Mouse (Mus musculus) stomach, embryonic 14.5 days (tissue): ENCODE results near the gene Sox3. TPM values are rescaled to one million over a fixed set of nuclear protein-coding genes. Genes with fewer than 3 reads are reported as not detected.

Source experiments
- ATAC-seq: fragments of 200-750 bp; cut with Nextera tagmentation; 2 replicates; pipeline ENCODE4 v1.8.0; 2017; ENCODE audit warnings: low read depth, moderate TSS enrichment; ENCODE audit not compliant: insufficient number of reproducible peaks, insufficient read depth, low FRiP score
- H3K27ac ChIP-seq: fragments of 300-500 bp; sonication (generic); 2 replicates; pipeline ENCODE4 v1.5.1; 2014; ENCODE audit warnings: mild to moderate bottlenecking, low read length, moderate library complexity, mixed read lengths
- H3K27me3 ChIP-seq: fragments of 300-500 bp; sonication (generic); 2 replicates; pipeline ENCODE4 v1.6.1; 2014; ENCODE audit warnings: low read length, control low read depth, mixed read lengths; ENCODE audit not compliant: control insufficient read depth, insufficient read depth
- H3K36me3 ChIP-seq: fragments of 300-500 bp; sonication (generic); 2 replicates; pipeline ENCODE4 v1.6.1; 2014; ENCODE audit warnings: mild to moderate bottlenecking, control low read depth, low read length, moderate library complexity, mixed read lengths; ENCODE audit not compliant: control insufficient read depth, insufficient read depth
- H3K4me1 ChIP-seq: fragments of 300-500 bp; sonication (generic); 2 replicates; pipeline ENCODE4 v1.6.1; 2014; ENCODE audit warnings: low read length, control low read depth, mixed read lengths; ENCODE audit not compliant: control insufficient read depth, insufficient read depth
- H3K4me2 ChIP-seq: fragments of 300-500 bp; sonication (generic); replicated peaks from 2 replicates; pipeline ENCODE4 v1.6.1; 2014; ENCODE audit warnings: low read depth, low read length, control low read depth
- H3K4me3 ChIP-seq: fragments of 300-500 bp; sonication (generic); 2 replicates; pipeline ENCODE4 v1.5.1; 2014; ENCODE audit warnings: low read depth, low read length, control low read depth
- H3K9ac ChIP-seq: fragments of 300-500 bp; sonication (generic); replicated peaks from 2 replicates; pipeline ENCODE4 v1.6.1; 2014; ENCODE audit warnings: low read depth, mild to moderate bottlenecking, control low read depth, low read length, moderate library complexity, mixed read lengths
- H3K9me3 ChIP-seq: fragments of 300-500 bp; sonication (generic); 2 replicates; pipeline ENCODE4 v1.6.1; 2016; ENCODE audit warnings: low read depth, low read length, control low read depth; ENCODE audit not compliant: control insufficient read depth
- WGBS: fragments of 180-500 bp; shearing (Covaris S2); extraction: QIAGEN DNeasy Blood & Tissue Kit; methylation state at CpG from one replicate; pipeline ENCODE4 v1.1.7; 2014; 5-methylcytosine and 5-hydroxymethylcytosine counted together
- polyA plus RNA-seq: library from polyadenylated mRNA; unstranded; fragments of >200 nt; fragmentation: Nextera tagmentation; extraction: Ambion mirVana; gene quantifications from 2 replicates; pipeline ENCODE4 v1.2.1, GENCODE M21; 2014

Sox3 gene
- not detected in 2 replicates for polyA plus RNA-seq

DNA sequence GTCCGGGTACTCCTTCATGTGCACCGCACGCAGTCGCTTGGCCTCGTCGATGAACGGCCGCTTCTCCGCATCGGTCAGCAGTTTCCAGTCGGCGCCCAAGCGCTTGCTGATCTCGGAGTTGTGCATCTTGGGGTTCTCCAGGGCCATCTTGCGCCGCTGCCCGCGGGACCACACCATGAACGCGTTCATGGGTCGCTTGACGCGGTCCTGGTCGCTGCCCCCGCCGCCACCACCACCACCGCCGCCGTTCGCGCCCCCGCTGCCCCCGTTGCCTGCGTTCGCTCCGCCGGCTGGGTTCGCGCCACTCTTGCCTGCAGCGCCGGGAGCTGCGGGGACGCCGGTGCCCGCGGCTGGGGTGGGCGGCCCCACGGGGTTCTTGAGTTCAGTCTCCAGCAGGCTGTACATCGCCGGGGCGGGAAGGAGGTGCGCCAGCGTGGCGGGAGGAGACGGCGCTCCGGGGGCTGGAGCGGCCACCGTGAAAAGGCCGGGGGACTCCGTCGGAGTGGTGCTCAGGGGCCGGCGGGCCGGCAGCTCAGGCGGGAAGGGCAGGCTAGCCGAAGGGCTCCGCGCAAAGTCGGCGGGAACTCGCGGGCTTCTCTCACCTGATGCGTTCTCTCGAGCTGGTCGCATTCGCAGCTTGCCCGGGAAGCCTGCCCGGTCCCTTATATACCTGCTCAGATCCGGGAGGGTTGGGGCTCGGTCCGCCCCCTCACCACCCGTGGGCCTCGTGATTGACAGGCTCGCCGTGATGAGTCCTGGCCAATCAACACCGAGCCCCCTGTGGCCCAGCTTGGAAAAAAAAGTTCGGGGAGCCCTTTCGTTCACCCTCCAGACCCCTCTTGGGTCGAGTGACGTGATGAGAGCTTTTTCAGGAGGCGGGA is at the start of gene Sox3:
Gene Sox3 (minus strand): TSS at position 630 of the 881 bp plus-strand sequence.
- Histone ChIP-seq H3K27me3 (0 out of 2 replicates have a peak, but pooled peaks cover 6% of the 10 kb centered on the region), H3K27ac (no peak within 1 kb of the TSS), H3K4me1 (no peaks in the 10 kb centered on the region), H3K9ac (no peak within 1 kb of the TSS), H3K4me3 (peak within 1 kb of the TSS; percentile 30), H3K4me2 (peak within 1 kb of the TSS; percentile 53), H3K9me3 (no peaks in the 10 kb centered on the region), H3K36me3 (no peaks in the 10 kb centered on the region)
- ATAC-seq = no peak
- WGBS = 13% methylated on average over 85 of the region's 92 CpGs

DNA sequence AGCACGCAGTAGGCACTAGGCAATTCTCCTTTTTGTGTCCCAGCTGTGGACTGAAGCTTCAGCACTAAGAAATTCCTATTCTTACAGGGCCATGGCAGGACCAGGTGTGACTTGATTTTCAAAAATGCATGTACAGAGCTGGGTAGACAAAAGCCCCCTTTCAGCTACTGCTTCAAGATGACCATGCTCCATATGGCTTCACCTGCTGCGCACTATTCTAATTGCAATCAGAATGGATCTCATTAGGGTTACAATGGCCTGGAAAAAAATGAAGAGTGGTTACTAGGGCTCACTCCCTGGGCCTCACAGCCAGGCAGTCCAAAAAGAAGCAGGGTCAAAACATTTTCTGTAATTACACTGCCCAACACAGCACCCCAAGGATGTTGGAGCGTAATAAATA is 47.0 kb upstream of the Sox3 start:
- Histone ChIP-seq H3K4me1 (no peaks in the 10 kb centered on the region), H3K36me3 (no peaks in the 10 kb centered on the region), H3K27me3 (no peaks in the 10 kb centered on the region), H3K4me3 (no peak overlapping the region), H3K9me3 (no peaks in the 10 kb centered on the region), H3K4me2 (no peak overlapping the region), H3K9ac (no peak overlapping the region), H3K27ac (no peak overlapping the region)
- no peak for ATAC-seq
- 93% methylated on average over 3 of the region's 3 CpGs for WGBS

DNA sequence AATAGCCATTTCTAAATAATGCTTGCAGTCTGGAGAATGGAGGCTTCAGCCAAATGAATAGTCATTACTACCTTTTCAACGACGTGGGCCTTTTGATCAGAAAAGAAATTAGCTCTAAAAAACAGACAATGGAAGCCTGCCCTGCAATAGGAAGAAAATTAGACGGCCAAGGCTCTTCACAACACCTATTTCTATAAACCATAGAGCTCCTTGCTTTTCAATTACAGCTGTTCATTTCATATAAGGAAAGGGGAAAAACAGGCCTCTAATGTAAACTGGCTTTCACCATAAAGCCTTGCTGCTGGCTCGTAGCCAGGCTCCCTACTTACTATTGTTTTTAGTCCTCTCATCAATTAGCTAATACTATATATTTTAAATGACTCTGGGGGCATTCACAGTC is 6.3 kb upstream of the Sox3 start:
- Histone ChIP-seq H3K4me2 (no peak overlapping the region), H3K9me3 (no peaks in the 10 kb centered on the region), H3K9ac (no peak overlapping the region), H3K36me3 (no peaks in the 10 kb centered on the region), H3K27ac (no peak overlapping the region), H3K4me3 (no peak overlapping the region), H3K27me3 (0 out of 2 replicates have a peak, but pooled peaks cover 8% of the 10 kb centered on the region), H3K4me1 (no peaks in the 10 kb centered on the region)
- ATAC-seq = no peak
- 32% methylated on average over 4 of the region's 4 CpGs for WGBS

DNA sequence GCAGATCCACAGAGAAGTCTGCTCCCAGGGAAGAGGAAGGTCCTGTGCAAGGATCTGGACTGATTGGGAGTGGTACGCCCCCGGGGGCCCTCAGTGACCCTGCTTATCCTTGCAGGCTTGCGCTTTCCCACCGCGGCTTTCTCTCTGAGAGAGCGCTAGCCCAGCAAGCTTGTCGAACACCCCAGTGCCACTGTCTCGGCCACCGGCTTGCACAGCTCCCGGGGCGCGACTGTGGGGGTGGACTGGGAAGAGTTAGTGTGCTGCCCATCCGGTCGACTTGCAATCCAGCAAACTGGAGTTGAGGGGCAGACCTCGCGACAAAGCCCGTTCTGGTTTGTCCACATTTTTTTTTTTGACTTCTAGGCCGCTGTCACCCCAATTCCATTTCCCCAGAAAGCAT is 5.4 kb upstream of the Sox3 start:
- no peak overlapping the region for H3K27ac ChIP-seq
- H3K9me3 ChIP-seq = no peaks in the 10 kb centered on the region
- 20% methylated on average over 18 of the region's 18 CpGs for WGBS
- H3K4me1 ChIP-seq = no peaks in the 10 kb centered on the region
- no peak overlapping the region for H3K4me3 ChIP-seq
- no peak overlapping the region for H3K9ac ChIP-seq
- no peaks in the 10 kb centered on the region for H3K36me3 ChIP-seq
- ATAC-seq = no peak
- no peak overlapping the region for H3K4me2 ChIP-seq
- 0 out of 2 replicates have a peak, but pooled peaks cover 8% of the 10 kb centered on the region for H3K27me3 ChIP-seq

DNA sequence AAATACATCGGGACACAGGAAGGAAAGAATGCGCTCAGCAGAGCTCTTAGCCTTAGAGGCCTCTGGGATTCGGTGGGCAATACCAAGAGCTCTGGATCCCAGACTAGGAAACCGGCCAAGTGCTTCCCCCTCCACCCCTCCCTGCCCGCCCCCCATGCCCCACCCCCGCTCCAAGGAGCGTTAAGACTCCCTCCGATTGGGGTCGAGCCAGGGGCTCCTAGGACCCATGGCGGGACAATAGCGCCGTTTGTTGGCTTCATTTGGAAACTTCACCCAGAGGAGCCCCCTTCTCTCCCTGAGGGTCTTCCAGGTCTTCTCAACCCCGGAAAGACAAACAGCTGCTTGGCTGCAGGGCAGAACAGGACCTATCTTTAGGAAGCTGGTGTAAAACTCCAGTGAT is 3.1 kb upstream of the Sox3 start:
- Histone ChIP-seq H3K4me3 (no peak overlapping the region), H3K4me2 (no peak overlapping the region), H3K4me1 (no peaks in the 10 kb centered on the region), H3K36me3 (no peaks in the 10 kb centered on the region), H3K9ac (no peak overlapping the region), H3K27me3 (0 out of 2 replicates have a peak, but pooled peaks cover 8% of the 10 kb centered on the region), H3K27ac (no peak overlapping the region), H3K9me3 (no peaks in the 10 kb centered on the region)
- ATAC-seq = no peak
- 19% methylated on average over 11 of the region's 13 CpGs for WGBS

DNA sequence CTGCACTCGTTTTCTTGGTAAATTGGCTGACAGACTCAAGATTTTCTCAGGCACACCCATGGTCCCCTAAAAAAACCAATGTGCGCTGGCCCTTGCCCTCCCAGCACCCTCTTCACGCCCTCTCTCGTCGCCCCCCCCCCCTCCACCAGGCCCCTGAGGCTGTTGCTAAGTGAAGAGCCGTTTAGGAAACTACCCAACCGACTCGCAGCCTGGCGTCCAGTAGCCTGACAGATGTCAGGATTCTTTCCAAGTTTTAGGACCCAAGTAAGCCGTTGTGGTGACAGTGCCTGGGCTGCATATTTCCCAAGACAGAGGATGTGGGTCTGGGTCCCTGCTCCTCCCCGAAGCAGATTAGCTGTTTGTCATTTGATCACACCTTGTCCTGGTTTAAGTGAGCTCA is 2.2 kb upstream of the Sox3 start:
- no peaks in the 10 kb centered on the region for H3K9me3 ChIP-seq
- no peak overlapping the region for H3K4me3 ChIP-seq
- H3K4me2 ChIP-seq = no peak overlapping the region
- H3K36me3 ChIP-seq = no peaks in the 10 kb centered on the region
- WGBS = 20% methylated on average over 10 of the region's 11 CpGs
- H3K27me3 ChIP-seq = 0 out of 2 replicates have a peak, but pooled peaks cover 3% of the 10 kb centered on the region
- no peak overlapping the region for H3K27ac ChIP-seq
- no peak overlapping the region for H3K9ac ChIP-seq
- H3K4me1 ChIP-seq = no peaks in the 10 kb centered on the region
- ATAC-seq = no peak

DNA sequence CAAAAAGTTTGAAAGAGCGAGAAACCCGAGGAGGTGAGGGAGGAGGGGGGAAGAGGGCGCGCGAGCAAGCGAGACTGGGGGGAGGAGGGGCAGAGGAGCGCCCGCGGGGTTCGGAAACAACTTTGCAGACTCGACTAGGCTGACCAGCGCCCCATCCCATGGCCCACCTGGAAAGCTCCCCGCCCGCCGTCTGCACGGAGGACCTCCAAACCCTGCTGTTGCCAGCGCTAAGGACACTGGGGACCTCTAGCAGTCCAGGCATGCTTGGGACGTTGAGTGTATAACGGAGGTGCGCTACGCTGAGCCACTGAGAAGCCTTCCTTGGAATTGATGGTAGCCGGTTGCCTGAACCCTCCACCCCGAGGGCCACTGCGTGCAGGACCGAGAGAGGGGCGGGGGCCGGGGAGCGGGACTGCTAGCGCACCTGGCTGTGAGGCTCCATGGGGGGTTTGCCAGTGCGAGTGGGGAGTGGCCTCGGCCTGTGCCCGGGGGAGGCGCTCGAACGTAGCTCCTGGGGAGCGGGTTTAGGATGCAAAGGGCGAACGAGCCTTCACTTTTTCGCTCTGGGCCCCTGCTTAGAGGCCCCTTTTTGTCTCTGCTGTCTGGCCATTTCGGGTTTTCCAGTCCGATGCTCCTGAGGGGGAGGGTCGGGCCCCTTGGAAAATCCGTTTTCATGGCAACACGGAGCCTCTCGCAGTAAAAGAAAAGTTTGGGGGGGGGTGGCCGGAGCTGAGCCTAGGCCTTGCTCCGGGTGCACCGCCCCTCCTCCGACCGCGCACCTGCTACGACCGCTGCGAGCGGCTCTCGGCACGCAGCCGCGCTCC is 702 bp upstream of the Sox3 start:
- no peak for ATAC-seq
- 26% methylated on average over 53 of the region's 59 CpGs for WGBS
- Histone ChIP-seq H3K4me1 (no peaks in the 10 kb centered on the region), H3K9ac (no peak overlapping the region), H3K27me3 (0 out of 2 replicates have a peak, but pooled peaks cover 9% of the 10 kb centered on the region), H3K27ac (no peak overlapping the region), H3K4me2 (peak overlapping the region; percentile 53), H3K9me3 (no peaks in the 10 kb centered on the region), H3K36me3 (no peaks in the 10 kb centered on the region), H3K4me3 (peak overlapping the region; percentile 30; the same call in 1 of the 2 replicates)

DNA sequence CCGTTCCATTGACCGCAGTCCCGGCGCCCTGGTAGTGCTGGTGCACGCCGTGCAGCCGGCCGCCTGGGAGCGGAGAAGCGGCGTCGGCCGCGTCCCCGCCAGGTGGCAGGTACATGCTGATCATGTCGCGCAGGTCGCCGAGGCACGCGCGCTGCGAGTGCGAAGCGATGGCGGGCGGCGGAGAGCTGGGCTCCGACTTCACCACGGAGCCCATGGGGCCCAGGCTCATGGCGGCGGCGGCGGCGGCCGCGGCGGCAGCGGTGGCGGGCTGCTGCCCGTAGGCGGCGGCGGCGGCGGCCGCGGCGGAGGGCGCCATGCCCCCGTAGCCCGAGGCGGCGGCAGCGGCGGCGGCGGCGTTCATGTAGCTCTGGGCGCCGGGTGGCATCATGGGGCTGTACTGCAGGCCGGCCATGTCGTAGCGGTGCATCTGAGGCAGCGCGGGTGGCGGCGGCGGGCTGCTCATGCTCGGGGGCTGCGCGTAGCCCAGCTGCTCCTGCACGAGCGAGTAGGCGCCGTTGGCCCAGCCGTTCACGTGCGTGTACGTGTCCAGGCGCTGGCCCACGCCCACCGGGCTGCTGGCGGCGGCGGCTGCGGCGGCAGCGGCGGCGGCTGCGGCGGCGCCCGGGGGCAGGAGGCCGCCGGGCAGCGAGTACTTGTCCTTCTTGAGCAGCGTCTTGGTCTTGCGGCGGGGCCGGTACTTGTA is 981 bp downstream of the Sox3 start:
- Histone ChIP-seq H3K27me3 (0 out of 2 replicates have a peak, but pooled peaks cover 6% of the 10 kb centered on the region), H3K9ac (no peak overlapping the region), H3K4me3 (peak overlapping the region; percentile 30), H3K4me2 (peak overlapping the region; percentile 53), H3K9me3 (no peaks in the 10 kb centered on the region), H3K4me1 (no peaks in the 10 kb centered on the region), H3K27ac (no peak overlapping the region), H3K36me3 (no peaks in the 10 kb centered on the region)
- WGBS = 23% methylated on average over 65 of the region's 102 CpGs
- peak; percentile 71; the same call in 1 of the 2 replicates for ATAC-seq
